Mouse (Mus musculus) myocyte (in vitro differentiated cells): Measurements from ENCODE around the gene Folr2. TPM values are rescaled to one million over a fixed set of nuclear protein-coding genes. Genes with fewer than 3 reads are reported as not detected.

ENCODE experiments used
- H3K27me3 ChIP-seq: one replicate; pipeline ENCODE4 v1.6.1; 2011; ENCODE audit not compliant: control insufficient read depth, insufficient read depth, insufficient read length
- H3K36me3 ChIP-seq: one replicate; pipeline ENCODE4 v1.6.1; 2011; ENCODE audit not compliant: control insufficient read depth, insufficient read depth
- H3K4me2 ChIP-seq: one replicate; pipeline ENCODE4 v1.6.1; 2011; ENCODE audit warnings: low read depth, control low read depth
- H3K4me3 ChIP-seq: one replicate; pipeline ENCODE4 v1.5.1; 2011; ENCODE audit warnings: mild to moderate bottlenecking, control low read depth, moderate library complexity
- H3K79me2 ChIP-seq: one replicate; pipeline ENCODE4 v1.6.1; 2011; ENCODE audit not compliant: control insufficient read depth, insufficient read depth
- H3ac ChIP-seq: one replicate; pipeline ENCODE4 v1.6.1; 2011; ENCODE audit not compliant: control insufficient read depth, insufficient read length
- CEBPB ChIP-seq: IDR thresholded peaks from 2 replicates; pipeline ENCODE4 v1.6.1; 2011; ENCODE audit warnings: mild to moderate bottlenecking, moderate library complexity; ENCODE audit not compliant: poor library complexity, insufficient read depth, severe bottlenecking
- E2F4 ChIP-seq: IDR thresholded peaks from one replicate; pipeline ENCODE4 v1.6.1; 2011; ENCODE audit warnings: mild to moderate bottlenecking, control low read depth, moderate library complexity; ENCODE audit not compliant: insufficient read depth
- MAX ChIP-seq: IDR thresholded peaks from one replicate; pipeline ENCODE4 v1.6.1; 2011; ENCODE audit warnings: low read depth, mild to moderate bottlenecking, control low read depth
- MYOD1 ChIP-seq, 3 experiments: IDR thresholded peaks; one replicate each; pipeline ENCODE4 v1.6.1; 2011; ENCODE audit warnings: control low read depth in 2 of 3, low read depth in 2 of 3, mild to moderate bottlenecking in 2 of 3, moderate library complexity in 1 of 3; ENCODE audit not compliant: insufficient read length in 2 of 3, control insufficient read depth in 1 of 3
- MYOG ChIP-seq, 3 experiments: IDR thresholded peaks; one replicate each; pipeline ENCODE4 v1.6.1; 2011; ENCODE audit warnings: control low read depth in 2 of 3, low read depth in 2 of 3, mild to moderate bottlenecking in 2 of 3; ENCODE audit not compliant: insufficient read length in 2 of 3, control insufficient read depth in 1 of 3, insufficient read depth in 1 of 3
- POLR2A ChIP-seq: IDR thresholded peaks from one replicate; pipeline ENCODE4 v1.6.1; 2011; ENCODE audit warnings: low read depth, mild to moderate bottlenecking, control low read depth, moderate library complexity; ENCODE audit not compliant: insufficient read length
- POLR2AphosphoS2 ChIP-seq: IDR thresholded peaks from one replicate; pipeline ENCODE4 v1.6.1; 2011; ENCODE audit warnings: low read depth, control low read depth; ENCODE audit not compliant: insufficient read length
- REST ChIP-seq: IDR thresholded peaks from one replicate; pipeline ENCODE4 v1.6.1; 2011; ENCODE audit warnings: mild to moderate bottlenecking, control low read depth, moderate library complexity; ENCODE audit not compliant: insufficient read depth, insufficient read length
- SRF ChIP-seq: IDR thresholded peaks from one replicate; pipeline ENCODE4 v1.6.1; 2011; ENCODE audit warnings: low read depth; ENCODE audit not compliant: control insufficient read depth, insufficient read length
- TCF12 ChIP-seq: IDR thresholded peaks from one replicate; pipeline ENCODE4 v1.6.1; 2011; ENCODE audit warnings: mild to moderate bottlenecking, control low read depth; ENCODE audit not compliant: poor library complexity, insufficient read depth, severe bottlenecking
- TCF3 ChIP-seq: IDR thresholded peaks from one replicate; pipeline ENCODE4 v1.6.1; 2011; ENCODE audit warnings: low read depth, control low read depth; ENCODE audit not compliant: insufficient read length
- USF1 ChIP-seq: IDR thresholded peaks from one replicate; pipeline ENCODE4 v1.6.1; 2011; ENCODE audit warnings: low read depth, mild to moderate bottlenecking, control low read depth, moderate library complexity
- polyA plus RNA-seq: library from polyadenylated mRNA; unstranded; fragments of >200 nt; fragmentation: generic; extraction: Trizol; gene quantifications from one replicate; pipeline ENCODE4 v1.2.1, GENCODE M21; 2012; ENCODE audit warnings: missing spikeins

The Folr2 gene
- polyA plus RNA-seq, 1 experiment = not detected

DNA sequence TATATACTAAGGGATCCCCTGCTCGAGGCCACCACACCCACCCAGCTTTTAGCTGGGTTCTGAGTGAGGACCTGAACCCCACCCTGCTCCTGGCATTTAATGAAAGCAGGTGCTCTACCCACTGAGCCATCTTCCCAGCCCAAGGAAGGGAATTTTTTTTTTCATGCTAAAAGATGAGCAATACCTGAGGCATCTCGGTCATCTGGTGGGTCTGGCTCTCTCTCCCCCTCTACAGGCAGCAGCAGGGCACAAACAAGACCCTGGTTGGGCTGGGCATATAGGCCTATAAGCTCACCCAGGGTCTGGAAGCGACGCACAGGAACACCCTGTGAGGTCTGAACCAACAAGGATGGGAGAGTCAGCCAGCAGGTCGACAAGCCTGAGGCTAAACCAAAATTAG is 23.6 kb downstream of the Folr2 start:
- H3ac ChIP-seq = no peak overlapping the region
- H3K4me2 ChIP-seq = peak overlapping the region; percentile 65
- TF ChIP-seq MYOD1 (IDR thresholded peaks at IDR 0.05; ENCODE audit: control insufficient read depth in 1 of 3, insufficient read length in 2 of 3, low read depth in 2 of 3) (peak in 1 of 3 experiments; percentile 7), CEBPB (no peak)
- peak overlapping the region; percentile 91 for H3K4me3 ChIP-seq
- peaks cover 46% of the 10 kb centered on the region for H3K36me3 ChIP-seq
- H3K79me2 ChIP-seq = peaks cover 32% of the 10 kb centered on the region
- H3K27me3 ChIP-seq = no peaks in the 10 kb centered on the region

GRCm38 (mm10) chr7:101832372-101832771 is 24.6 kb downstream of the Folr2 start:
- H3K4me2 ChIP-seq = no peak overlapping the region
- H3K36me3 ChIP-seq = peaks cover 56% of the 10 kb centered on the region
- H3K27me3 ChIP-seq = no peaks in the 10 kb centered on the region
- H3K4me3 ChIP-seq = no peak overlapping the region
- TF ChIP-seq POLR2AphosphoS2 (peak; percentile 32), MAX (no peak), TCF12 (no peak), MYOD1 (IDR thresholded peaks at IDR 0.05; ENCODE audit: control insufficient read depth in 1 of 3, insufficient read length in 2 of 3, low read depth in 2 of 3) (no peak), CEBPB (no peak)
- H3ac ChIP-seq = no peak overlapping the region
- peaks cover 32% of the 10 kb centered on the region for H3K79me2 ChIP-seq

DNA sequence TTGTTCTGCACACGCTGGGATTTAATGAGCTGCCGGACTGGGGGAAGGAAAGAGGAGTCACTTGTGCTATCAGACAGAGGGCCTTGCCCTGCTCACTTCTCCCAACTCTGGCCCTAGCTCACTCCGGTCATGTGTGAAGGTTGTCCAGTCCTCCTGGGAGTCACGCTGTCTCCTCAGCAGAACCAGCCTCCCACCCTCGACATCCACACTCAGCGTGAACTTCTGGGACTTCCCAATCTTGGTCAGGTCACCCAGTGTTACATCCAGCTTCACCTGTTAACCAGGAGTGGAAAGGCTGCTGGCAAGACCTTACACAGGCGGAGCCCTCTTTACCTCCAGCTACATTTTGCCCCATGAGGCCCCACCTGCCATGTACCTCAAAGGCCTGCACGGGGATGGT is 25.6 kb downstream of the Folr2 start:
- no peak overlapping the region for H3ac ChIP-seq
- no peak overlapping the region for H3K4me3 ChIP-seq
- no peak overlapping the region for H3K4me2 ChIP-seq
- TF ChIP-seq E2F4 (no peak), TCF12 (no peak), POLR2A (no peak), SRF (no peak), POLR2AphosphoS2 (peak; percentile 6), MYOG (IDR thresholded peaks at IDR 0.05; ENCODE audit: control insufficient read depth in 1 of 3, insufficient read depth in 1 of 3, insufficient read length in 2 of 3, low read depth in 2 of 3) (no peak)
- H3K27me3 ChIP-seq = no peaks in the 10 kb centered on the region
- H3K36me3 ChIP-seq = peaks cover 62% of the 10 kb centered on the region
- peaks cover 26% of the 10 kb centered on the region for H3K79me2 ChIP-seq

DNA sequence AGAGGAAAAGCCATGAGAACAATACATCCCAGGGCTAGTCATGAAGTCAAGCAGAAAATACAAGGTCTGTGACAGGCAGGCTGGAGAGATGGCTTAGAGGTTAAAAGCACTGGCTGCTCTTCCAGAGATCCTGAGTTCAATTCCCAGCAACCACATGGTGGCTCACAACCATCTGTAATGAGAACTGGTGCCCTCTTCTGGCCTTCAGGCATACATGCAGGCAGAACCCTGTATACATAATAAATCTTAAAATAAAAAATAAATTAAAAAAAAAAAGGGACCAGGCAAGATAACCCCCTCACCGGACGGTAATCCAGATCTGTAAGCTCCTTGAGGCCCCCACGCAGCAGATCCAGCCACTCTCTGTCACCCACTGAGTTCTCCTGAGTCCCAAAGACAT is 26.6 kb downstream of the Folr2 start:
- H3K27me3 ChIP-seq = no peaks in the 10 kb centered on the region
- peaks cover 16% of the 10 kb centered on the region for H3K79me2 ChIP-seq
- no peak overlapping the region for H3K4me2 ChIP-seq
- peaks cover 69% of the 10 kb centered on the region for H3K36me3 ChIP-seq
- no peak for TF ChIP-seq SRF
- no peak for TF ChIP-seq CEBPB
- TF ChIP-seq E2F4 = no peak
- TF ChIP-seq POLR2A = no peak
- no peak for TF ChIP-seq MYOG (IDR thresholded peaks at IDR 0.05; ENCODE audit: control insufficient read depth in 1 of 3, insufficient read depth in 1 of 3, insufficient read length in 2 of 3, low read depth in 2 of 3)
- no peak for TF ChIP-seq POLR2AphosphoS2
- TF ChIP-seq REST = no peak
- TF ChIP-seq TCF3 = no peak
- TF ChIP-seq MAX = no peak
- no peak for TF ChIP-seq TCF12
- no peak for TF ChIP-seq MYOD1 (IDR thresholded peaks at IDR 0.05; ENCODE audit: control insufficient read depth in 1 of 3, insufficient read length in 2 of 3, low read depth in 2 of 3)
- TF ChIP-seq USF1 = no peak
- H3K4me3 ChIP-seq = no peak overlapping the region
- H3ac ChIP-seq = no peak overlapping the region

DNA sequence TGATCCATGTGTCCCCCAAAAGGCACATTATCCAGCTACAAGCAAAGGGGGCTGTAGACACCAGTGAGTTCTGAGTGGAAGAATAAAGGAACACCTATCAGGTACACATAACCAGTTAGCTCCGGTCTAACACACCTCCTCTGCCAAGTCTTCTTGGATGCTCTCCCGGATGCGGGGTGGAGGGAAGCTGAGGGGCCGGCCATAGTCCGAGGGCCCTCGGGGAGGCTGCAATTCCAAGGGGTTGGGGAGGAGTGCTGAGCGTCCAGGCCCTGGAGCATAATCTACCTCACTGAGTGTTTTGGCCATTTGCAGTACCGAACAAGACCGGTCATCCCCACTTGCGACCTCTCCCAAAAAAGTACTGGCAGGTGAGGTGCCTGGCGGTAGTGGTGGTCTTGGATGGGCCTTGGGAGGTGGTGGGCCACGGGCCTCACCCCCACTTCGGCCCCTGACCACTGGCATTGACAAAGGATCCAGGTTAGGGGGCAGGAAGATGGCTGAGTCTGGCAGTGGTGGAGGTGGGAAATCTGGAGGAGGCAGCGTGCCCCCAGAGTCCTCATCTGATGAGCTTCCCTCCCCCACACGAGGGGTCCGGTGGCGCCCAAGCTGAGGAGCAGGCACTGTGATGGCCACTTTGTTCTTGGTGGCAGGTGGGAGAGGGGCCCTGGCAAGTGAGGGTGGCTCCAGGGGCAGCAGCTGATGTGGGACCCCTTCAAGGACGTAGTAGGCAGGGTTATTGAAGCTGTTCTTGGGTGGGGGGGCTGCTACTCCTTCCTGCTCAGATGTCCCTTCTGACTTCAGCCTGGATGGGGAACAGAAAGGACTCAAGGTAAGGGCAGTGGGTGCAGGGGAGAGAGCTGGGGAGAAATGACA is 33.0 kb downstream of the Folr2 start:
- no peaks in the 10 kb centered on the region for H3K79me2 ChIP-seq
- H3K36me3 ChIP-seq = peaks cover 30% of the 10 kb centered on the region
- H3K4me3 ChIP-seq = no peak overlapping the region
- peak; percentile 16 for TF ChIP-seq POLR2AphosphoS2
- TF ChIP-seq TCF12 = no peak
- no peaks in the 10 kb centered on the region for H3K27me3 ChIP-seq
- no peak overlapping the region for H3K4me2 ChIP-seq
- H3ac ChIP-seq = no peak overlapping the region
